Mouse (Mus musculus) intestine, embryonic 15.5 days (tissue): ENCODE results near the gene Efcab9. TPM values are rescaled to one million over a fixed set of nuclear protein-coding genes. Genes with fewer than 3 reads are reported as not detected.

Experiments used
- ATAC-seq: fragments of 200-750 bp; cut with Nextera tagmentation; 2 replicates; pipeline ENCODE4 v1.8.0; 2017; ENCODE audit warnings: moderate TSS enrichment, moderate library complexity
- H3K27ac ChIP-seq: fragments of 300-500 bp; sonication (generic); 2 replicates; pipeline ENCODE4 v1.5.1; 2015; ENCODE audit warnings: mild to moderate bottlenecking, inconsistent platforms
- H3K27me3 ChIP-seq: fragments of 300-500 bp; sonication (generic); replicated peaks from 2 replicates; pipeline ENCODE4 v1.6.1; 2015; ENCODE audit warnings: inconsistent platforms
- H3K36me3 ChIP-seq: fragments of 300-500 bp; sonication (generic); 2 replicates; pipeline ENCODE4 v1.6.1; 2015; ENCODE audit warnings: inconsistent platforms
- H3K4me1 ChIP-seq: fragments of 300-500 bp; sonication (generic); replicated peaks from 2 replicates; pipeline ENCODE4 v1.6.1; 2015; ENCODE audit warnings: inconsistent platforms
- H3K4me2 ChIP-seq: fragments of 300-500 bp; sonication (generic); replicated peaks from 2 replicates; pipeline ENCODE4 v1.6.1; 2015; ENCODE audit warnings: mild to moderate bottlenecking, inconsistent platforms
- H3K4me3 ChIP-seq: fragments of 300-500 bp; sonication (generic); replicated peaks from 2 replicates; pipeline ENCODE4 v1.5.1; 2015; ENCODE audit warnings: inconsistent platforms
- H3K9ac ChIP-seq: fragments of 300-500 bp; sonication (generic); 2 replicates; pipeline ENCODE4 v1.6.1; 2015; ENCODE audit warnings: inconsistent platforms
- H3K9me3 ChIP-seq: fragments of 300-500 bp; sonication (generic); 2 replicates; pipeline ENCODE4 v1.6.1; 2016; ENCODE audit warnings: inconsistent platforms
- WGBS: fragments of 180-500 bp; shearing (Covaris S2); methylation state at CpG from one replicate; pipeline ENCODE4 v1.1.7; 2015; 5-methylcytosine and 5-hydroxymethylcytosine counted together
- polyA plus RNA-seq: library from polyadenylated mRNA; unstranded; fragments of >200 nt; fragmentation: Nextera tagmentation; extraction: Ambion mirVana; gene quantifications from 2 replicates; pipeline ENCODE4 v1.2.1, GENCODE M21; 2015

The Efcab9 gene
- polyA plus RNA-seq, 1 experiment from 2014 or later = 0.64 TPM

DNA sequence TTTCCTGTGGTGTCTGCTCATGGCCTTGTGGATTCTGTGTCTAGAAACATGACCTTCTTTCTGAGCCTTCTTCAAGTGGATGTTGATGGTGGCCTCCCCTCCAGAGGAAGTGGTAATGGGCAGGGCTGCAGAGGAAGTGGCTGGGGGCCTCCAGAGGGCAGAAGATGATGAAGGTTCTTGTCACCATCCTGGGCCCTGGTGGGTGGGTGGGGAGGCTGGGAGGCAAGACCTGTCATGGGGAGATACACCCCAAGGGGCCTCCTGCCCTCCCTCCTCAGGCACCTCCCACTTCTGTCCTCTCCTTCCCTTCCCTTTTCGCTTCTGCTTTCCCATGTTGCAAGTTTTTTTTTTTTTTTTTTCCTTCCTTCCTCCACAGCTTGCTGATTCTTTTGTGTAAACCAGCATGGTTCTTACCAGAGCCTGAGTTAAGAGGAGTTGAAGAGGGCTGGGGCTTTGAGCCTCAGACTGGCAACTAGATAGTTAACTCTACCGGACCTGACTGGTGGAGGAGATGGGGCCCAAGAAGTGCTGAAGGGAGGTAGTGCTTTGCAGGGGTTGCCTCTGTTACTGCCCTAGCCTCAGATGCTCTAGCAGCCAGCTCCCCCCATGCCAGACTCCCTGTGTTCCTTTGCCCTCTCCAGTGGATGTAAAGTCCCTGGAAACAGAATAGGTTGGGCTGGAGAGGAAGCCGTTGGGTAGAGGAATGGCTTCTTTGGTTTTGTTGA, 11.0 kb upstream of the Efcab9 start:
- peak; percentile 76 for ATAC-seq
- Histone ChIP-seq H3K9ac (no peak overlapping the region), H3K36me3 (no peaks in the 10 kb centered on the region), H3K4me1 (peaks cover 24% of the 10 kb centered on the region), H3K4me2 (no peak overlapping the region), H3K27ac (peak overlapping the region; percentile 64), H3K27me3 (no peaks in the 10 kb centered on the region), H3K4me3 (no peak overlapping the region), H3K9me3 (no peaks in the 10 kb centered on the region)
- WGBS = 44% methylated on average over 3 of the region's 3 CpGs

DNA sequence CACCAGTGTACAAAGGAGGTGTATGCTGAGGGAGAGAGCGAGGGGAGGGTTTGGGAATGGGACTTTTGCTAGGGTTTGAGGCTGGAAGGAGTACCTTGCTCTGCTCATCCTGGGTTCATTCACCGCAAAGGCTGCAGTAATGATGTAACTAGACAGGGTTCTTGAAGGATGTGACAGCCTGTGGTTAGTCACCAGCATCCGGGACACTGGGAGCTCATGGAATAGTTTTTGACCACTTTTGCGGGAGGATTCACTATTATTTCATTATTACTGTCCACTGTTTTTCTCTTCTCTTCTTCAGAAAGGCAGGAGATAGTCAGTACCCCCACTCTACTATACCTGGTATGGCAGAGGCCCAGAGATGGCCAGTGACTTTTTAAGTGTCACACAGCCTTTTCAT, 10.3 kb upstream of the Efcab9 start:
- 92% methylated on average over 4 of the region's 4 CpGs for WGBS
- 0 out of 2 replicates have a peak overlapping the region, but pooled peaks have one; percentile 37 for H3K27ac ChIP-seq

GRCm38 (mm10) chr11:32540463-32540862, 8.6 kb upstream of the Efcab9 start:
- H3K9ac ChIP-seq = no peak overlapping the region
- peaks cover 24% of the 10 kb centered on the region for H3K4me1 ChIP-seq
- H3K4me3 ChIP-seq = no peak overlapping the region
- 70% methylated on average over 6 of the region's 6 CpGs for WGBS
- H3K4me2 ChIP-seq = no peak overlapping the region
- no peak for ATAC-seq
- H3K9me3 ChIP-seq = no peaks in the 10 kb centered on the region
- no peak overlapping the region for H3K27ac ChIP-seq
- H3K36me3 ChIP-seq = no peaks in the 10 kb centered on the region
- no peaks in the 10 kb centered on the region for H3K27me3 ChIP-seq

More for the DNA sequence above, 10.3 kb upstream of the Efcab9 start:
- no peak for ATAC-seq
- Histone ChIP-seq H3K9ac (no peak overlapping the region), H3K9me3 (no peaks in the 10 kb centered on the region), H3K4me1 (peaks cover 24% of the 10 kb centered on the region), H3K4me2 (no peak overlapping the region), H3K27me3 (no peaks in the 10 kb centered on the region), H3K4me3 (no peak overlapping the region), H3K36me3 (no peaks in the 10 kb centered on the region)

DNA sequence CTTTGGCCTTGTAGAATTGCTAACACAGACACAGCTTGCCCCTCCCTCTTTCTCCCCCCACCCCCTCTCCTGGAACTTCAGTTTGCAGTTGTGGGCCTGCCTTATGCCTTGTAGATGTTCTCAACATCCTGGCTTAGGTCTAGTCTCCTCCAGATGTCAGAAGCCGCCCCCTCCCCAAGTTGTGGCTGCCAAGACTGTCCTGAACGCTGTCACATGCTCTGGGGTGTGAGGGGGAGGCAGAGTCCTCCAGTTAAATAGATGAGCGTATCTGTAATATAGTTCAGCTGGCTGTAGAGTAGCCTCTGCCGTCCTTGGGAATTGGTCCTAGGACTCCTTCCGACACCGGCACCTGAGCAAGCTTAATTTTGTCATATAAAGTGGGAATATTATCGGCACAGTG, 7.8 kb upstream of the Efcab9 start:
- Histone ChIP-seq H3K4me1 (peaks cover 26% of the 10 kb centered on the region), H3K4me3 (no peak overlapping the region), H3K27me3 (no peaks in the 10 kb centered on the region), H3K36me3 (no peaks in the 10 kb centered on the region), H3K27ac (no peak overlapping the region), H3K9ac (no peak overlapping the region), H3K9me3 (no peaks in the 10 kb centered on the region), H3K4me2 (no peak overlapping the region)
- no peak for ATAC-seq
- 65% methylated on average over 7 of the region's 7 CpGs for WGBS

- no peak overlapping the region for H3K4me2 ChIP-seq
- no peak overlapping the region for H3K9ac ChIP-seq
- no peak for ATAC-seq
- H3K4me1 ChIP-seq = peaks cover 35% of the 10 kb centered on the region
- 80% methylated on average over 4 of the region's 4 CpGs for WGBS
- no peaks in the 10 kb centered on the region for H3K36me3 ChIP-seq
- no peaks in the 10 kb centered on the region for H3K9me3 ChIP-seq
- H3K27me3 ChIP-seq = no peaks in the 10 kb centered on the region
- H3K4me3 ChIP-seq = no peak overlapping the region
- H3K27ac ChIP-seq = no peak overlapping the region
Measured at GRCm38 (mm10) chr11:32538846-32539245, 7.0 kb upstream of the Efcab9 start.

- Histone ChIP-seq H3K36me3 (no peaks in the 10 kb centered on the region), H3K4me3 (no peak overlapping the region), H3K4me2 (no peak overlapping the region), H3K4me1 (peaks cover 39% of the 10 kb centered on the region), H3K27me3 (no peaks in the 10 kb centered on the region), H3K27ac (peak overlapping the region; percentile 51), H3K9ac (no peak overlapping the region), H3K9me3 (no peaks in the 10 kb centered on the region)
- WGBS = 72% methylated on average over 6 of the region's 6 CpGs
- ATAC-seq = no peak
Measured at GRCm38 (mm10) chr11:32538435-32538834, 6.6 kb upstream of the Efcab9 start.

- Histone ChIP-seq H3K4me2 (no peak overlapping the region), H3K9ac (no peak overlapping the region), H3K9me3 (no peaks in the 10 kb centered on the region), H3K27me3 (no peaks in the 10 kb centered on the region), H3K36me3 (no peaks in the 10 kb centered on the region), H3K4me1 (peaks cover 34% of the 10 kb centered on the region), H3K4me3 (no peak overlapping the region), H3K27ac (no peak overlapping the region)
- ATAC-seq = no peak
- WGBS = 58% methylated on average over 7 of the region's 7 CpGs
Measured at GRCm38 (mm10) chr11:32536954-32537353, 5.1 kb upstream of the Efcab9 start.

DNA sequence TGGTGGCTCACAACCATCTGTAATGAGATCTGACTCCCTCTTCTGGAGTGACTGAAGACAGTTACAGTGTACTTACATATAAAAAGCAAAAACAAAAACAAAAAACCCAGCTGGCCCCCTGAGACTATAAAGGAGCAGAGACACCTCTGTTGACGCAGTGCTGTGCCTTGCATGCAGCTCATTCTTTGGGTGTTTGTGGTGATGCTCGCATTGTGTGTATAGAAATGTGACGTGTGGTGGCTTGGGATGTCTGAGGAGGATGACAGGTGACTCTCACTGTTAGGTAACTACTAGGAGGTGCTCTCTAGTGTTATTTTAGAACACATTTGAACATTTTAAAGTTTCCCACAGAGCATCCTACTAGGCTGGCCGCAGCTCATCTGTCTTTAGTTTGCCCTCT, 3.8 kb upstream of the Efcab9 start:
- no peaks in the 10 kb centered on the region for H3K9me3 ChIP-seq
- no peak overlapping the region for H3K4me2 ChIP-seq
- no peak overlapping the region for H3K4me3 ChIP-seq
- H3K36me3 ChIP-seq = no peaks in the 10 kb centered on the region
- no peaks in the 10 kb centered on the region for H3K27me3 ChIP-seq
- WGBS = 90% methylated on average over 4 of the region's 4 CpGs
- no peak overlapping the region for H3K9ac ChIP-seq
- no peak for ATAC-seq
- peaks cover 34% of the 10 kb centered on the region for H3K4me1 ChIP-seq
- H3K27ac ChIP-seq = no peak overlapping the region

DNA sequence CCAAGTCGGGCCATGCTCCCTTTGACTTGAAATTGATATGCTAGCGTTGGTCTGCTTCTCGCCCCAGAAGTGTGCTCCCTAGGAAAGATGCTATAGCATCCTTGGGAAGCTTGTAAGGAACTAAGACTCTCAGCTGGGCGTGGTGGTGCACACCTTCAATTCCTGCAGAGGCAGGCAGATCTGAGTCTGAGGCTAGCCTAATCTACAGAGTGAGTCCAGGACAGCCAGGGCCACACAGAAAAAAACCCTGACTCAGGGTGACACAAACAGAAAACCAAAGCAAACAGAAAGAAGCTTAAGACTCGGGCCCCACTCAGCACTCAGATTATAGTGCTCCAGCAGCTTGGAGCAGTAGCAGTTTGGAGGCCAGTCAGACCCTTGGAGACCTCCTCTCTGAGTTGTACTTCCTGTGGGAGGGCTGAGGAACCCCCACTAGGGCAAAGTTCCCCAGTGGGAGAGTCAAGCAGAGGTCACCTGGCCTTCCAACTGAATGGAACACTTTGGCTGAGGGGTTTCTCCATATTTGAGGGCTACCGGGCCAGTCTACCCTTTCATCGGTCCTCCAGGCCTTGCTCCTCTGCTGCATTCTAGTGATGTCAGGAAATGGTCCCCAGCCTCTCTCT, 2.7 kb upstream of the Efcab9 start:
- H3K27me3 ChIP-seq = no peaks in the 10 kb centered on the region
- H3K36me3 ChIP-seq = no peaks in the 10 kb centered on the region
- no peak for ATAC-seq
- WGBS = 74% methylated on average over 7 of the region's 7 CpGs
- H3K4me3 ChIP-seq = peak overlapping the region; percentile 63; the same call in 1 of the 2 replicates
- no peak overlapping the region for H3K27ac ChIP-seq
- H3K4me1 ChIP-seq = peaks cover 31% of the 10 kb centered on the region
- H3K4me2 ChIP-seq = peak overlapping the region; percentile 99
- no peak overlapping the region for H3K9ac ChIP-seq
- no peaks in the 10 kb centered on the region for H3K9me3 ChIP-seq

DNA sequence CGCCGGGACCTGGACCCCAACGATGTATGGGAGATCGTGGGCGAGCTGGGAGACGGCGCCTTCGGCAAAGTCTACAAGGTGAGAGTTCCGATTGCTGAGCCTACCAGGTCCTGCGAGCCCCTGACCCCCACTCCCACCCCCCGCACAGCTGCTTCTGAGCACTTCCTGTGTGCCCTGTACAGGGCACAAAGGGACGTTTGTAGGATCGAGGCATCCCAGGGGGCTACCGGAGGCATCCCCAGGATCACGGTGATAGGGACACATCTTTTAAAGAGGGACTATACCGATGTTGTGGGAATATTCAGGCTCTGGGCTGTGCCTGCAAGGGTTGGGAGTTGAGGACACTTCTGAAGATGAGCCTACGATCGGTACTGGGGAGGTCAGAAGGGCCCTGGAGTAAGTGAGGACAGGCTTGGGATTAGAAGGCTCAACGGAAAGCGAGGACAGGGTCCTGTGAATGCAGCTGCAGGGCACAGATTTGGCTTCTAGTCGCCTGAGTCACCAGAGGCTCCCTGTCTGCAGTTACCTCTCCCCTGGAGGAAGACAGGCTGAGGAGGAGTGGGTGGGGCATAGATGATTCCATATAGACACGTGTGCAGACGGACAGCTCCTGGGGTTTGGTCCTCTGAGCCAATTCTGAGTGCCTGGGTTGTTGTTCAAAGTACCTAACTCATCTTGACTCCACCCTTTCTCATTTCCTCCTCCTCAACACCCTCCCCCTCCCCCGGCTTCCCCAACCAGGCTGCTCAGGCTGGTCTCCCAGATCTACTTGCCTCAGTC, 1.8 kb upstream of the Efcab9 start:
- Histone ChIP-seq H3K27ac (0 out of 2 replicates have a peak overlapping the region, but pooled peaks have one; percentile 17), H3K4me1 (peaks cover 22% of the 10 kb centered on the region), H3K4me2 (peak overlapping the region; percentile 99), H3K27me3 (no peaks in the 10 kb centered on the region), H3K9ac (peak overlapping the region; percentile 61), H3K4me3 (peak overlapping the region; percentile 63), H3K36me3 (no peaks in the 10 kb centered on the region), H3K9me3 (no peaks in the 10 kb centered on the region)
- WGBS = under 1% methylated on average over 24 of the region's 24 CpGs
- peak; percentile 55 for ATAC-seq

GRCm38 (mm10) chr11:32532765-32533481, 1.0 kb upstream of the Efcab9 start, which contains the start of gene Stk10:
Gene Stk10, plus strand, starts transcription at chr11:32533305.
- Histone ChIP-seq H3K9me3 (no peaks in the 10 kb centered on the region), H3K4me3 (peak within 1 kb of the TSS; percentile 63), H3K4me2 (peak within 1 kb of the TSS; percentile 99), H3K27me3 (no peaks in the 10 kb centered on the region), H3K4me1 (peaks cover 17% of the 10 kb centered on the region), H3K27ac (peak within 1 kb of the TSS; percentile 51; the same call in 1 of the 2 replicates), H3K36me3 (no peaks in the 10 kb centered on the region), H3K9ac (peak within 1 kb of the TSS; percentile 61)
- WGBS = under 1% methylated on average over 82 of the region's 82 CpGs
- peak; percentile 98 for ATAC-seq

- Histone ChIP-seq H3K36me3 (no peaks in the 10 kb centered on the region), H3K27me3 (no peaks in the 10 kb centered on the region), H3K9ac (no peak overlapping the region), H3K4me1 (peaks cover 17% of the 10 kb centered on the region), H3K4me3 (no peak overlapping the region), H3K9me3 (no peaks in the 10 kb centered on the region), H3K27ac (no peak overlapping the region), H3K4me2 (no peak overlapping the region)
- WGBS = 69% methylated on average over 1 of the region's 1 CpGs
- ATAC-seq = no peak
Measured at GRCm38 (mm10) chr11:32530151-32530550, 1.7 kb downstream of the Efcab9 start.
